Mouse (Mus musculus) cerebellum, adult 2 months (tissue): ENCODE measurements around the gene Cenpb. TPM values are rescaled to one million over a fixed set of nuclear protein-coding genes. Genes with fewer than 3 reads are reported as not detected.
"Not testable (repeated sequence)": the region's sequence is repeated elsewhere in the genome, so short reads cannot be mapped to it uniquely, and the experiment has no call there.

Experiments used
- DNase-seq, 2 experiments: peaks; one replicate each; pipeline ENCODE4 v3.0.0; 2021
- H3K27ac ChIP-seq: fragments of 200-500 bp; 2 replicates; pipeline ENCODE4 v1.5.1; 2012; ENCODE audit warnings: low read length, control low read depth, inconsistent platforms; ENCODE audit not compliant: insufficient read depth
- H3K27me3 ChIP-seq: fragments of 200-500 bp; 2 replicates; pipeline ENCODE4 v1.6.1; 2012; ENCODE audit warnings: inconsistent platforms, mild to moderate bottlenecking, low read length, moderate library complexity; ENCODE audit not compliant: control insufficient read depth, insufficient read depth
- H3K4me1 ChIP-seq: fragments of 200-500 bp; 2 replicates; pipeline ENCODE4 v1.6.1; 2011; ENCODE audit warnings: low read length; ENCODE audit not compliant: control insufficient read depth, insufficient read depth
- H3K4me3 ChIP-seq: fragments of 200-500 bp; replicated peaks from 2 replicates; pipeline ENCODE3; 2011; ENCODE audit warnings: mild to moderate bottlenecking, low read depth, low read length, control low read depth; ENCODE audit not compliant: insufficient read depth
- CTCF ChIP-seq: fragments of 200-500 bp; IDR thresholded peaks from 2 replicates; pipeline ENCODE4 v1.5.1; 2011; ENCODE audit warnings: low read depth, mild to moderate bottlenecking, control low read depth, low read length, moderate library complexity, borderline replicate concordance; ENCODE audit not compliant: insufficient read depth
- POLR2A ChIP-seq: fragments of 200-500 bp; IDR thresholded peaks from 2 replicates; pipeline ENCODE4 v1.6.1; 2011; ENCODE audit warnings: low read length, control low read depth, borderline replicate concordance; ENCODE audit not compliant: insufficient read depth
- WGBS: fragments of 180-500 bp; shearing (Covaris S2); methylation state at CpG from one replicate; pipeline ENCODE4 v1.1.7; 2018; 5-methylcytosine and 5-hydroxymethylcytosine counted together
- polyA plus RNA-seq: library from polyadenylated mRNA; depleted of rRNA; stranded (reverse); fragments of >200 nt; gene quantifications from 2 replicates; pipeline ENCODE4 v1.2.3, GENCODE M21; 2012; rRNA removed

Gene Cenpb
- polyA plus RNA-seq: 66.2 and 72.5 TPM in 2 replicates

DNA sequence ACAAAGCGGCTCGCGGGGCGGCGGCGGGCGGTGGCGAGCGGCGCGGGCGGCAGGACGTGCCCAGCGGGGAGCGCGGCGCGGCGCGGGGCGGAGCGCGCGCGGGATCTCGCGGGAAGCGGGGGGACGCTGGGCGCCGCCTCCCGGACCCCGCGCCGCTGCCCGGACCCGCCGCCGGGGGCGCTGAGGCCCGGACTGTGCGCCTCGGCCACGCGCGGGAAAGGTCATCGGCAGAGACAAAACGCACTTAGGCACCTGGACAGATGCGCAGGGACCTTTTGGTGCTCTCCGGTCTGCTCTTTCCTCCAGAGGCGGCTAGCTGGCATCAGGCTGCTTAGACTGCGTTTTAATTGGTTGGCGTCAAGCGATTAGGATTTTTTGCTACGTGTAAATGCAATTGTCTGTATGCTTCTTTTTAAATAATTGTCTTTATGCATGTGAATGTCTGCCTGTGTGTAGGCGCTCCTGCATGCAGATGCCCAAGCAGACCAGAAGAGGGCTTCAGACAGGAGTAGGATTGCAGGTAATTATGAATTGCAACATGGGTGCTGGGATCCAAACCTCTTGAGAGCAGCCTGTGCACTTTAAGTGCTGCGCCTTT is at the start of gene Cenpb:
Gene Cenpb, minus strand, starts transcription at position 78 of the 598 bp plus-strand sequence.
- WGBS: 3% methylated on average over 56 of the region's 57 CpGs
- Histone ChIP-seq H3K27me3 (no peaks in the 10 kb centered on the region), H3K4me1 (peaks cover 15% of the 10 kb centered on the region), H3K27ac (peak within 1 kb of the TSS; percentile 80), H3K4me3 (peak within 1 kb of the TSS; percentile 95)
- peak; percentile 76 for TF ChIP-seq POLR2A
- TF ChIP-seq CTCF: peak; percentile 56; the same call in 1 of the 2 replicates
- peak; percentile 87 to 88 for DNase-seq

DNA sequence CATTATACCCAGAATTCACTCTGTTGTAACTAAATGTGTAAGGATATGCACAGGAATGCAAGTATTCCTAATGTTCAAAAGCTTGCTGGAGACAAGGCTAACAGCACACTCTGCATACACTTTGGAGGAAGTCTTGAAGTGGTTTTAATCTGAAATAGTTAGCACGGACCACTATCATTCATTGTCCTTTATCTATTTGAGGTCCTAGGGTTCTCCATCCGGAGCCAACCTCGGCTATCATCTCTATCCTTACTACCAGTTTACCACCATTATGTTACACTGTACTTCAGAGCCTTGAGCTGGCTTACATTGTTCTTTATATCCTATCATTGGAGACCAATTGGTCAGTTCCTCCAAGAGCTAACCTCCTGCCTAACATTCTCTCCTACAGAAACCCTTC is 47.4 kb upstream of the Cenpb start:
- no peak overlapping the region for H3K27ac ChIP-seq
- no peak overlapping the region for H3K4me3 ChIP-seq
- 86% methylated on average over 3 of the region's 3 CpGs for WGBS
- no peak for DNase-seq
- no peaks in the 10 kb centered on the region for H3K4me1 ChIP-seq
- H3K27me3 ChIP-seq: no peaks in the 10 kb centered on the region
- TF ChIP-seq CTCF (no peak), POLR2A (no peak)

GRCm38 (mm10) chr2:131226669-131227068 is 46.8 kb upstream of the Cenpb start:
- 76% methylated on average over 2 of the region's 2 CpGs for WGBS
- not testable (repeated sequence) for H3K4me1 ChIP-seq, DNase-seq, H3K4me3 ChIP-seq, H3K27ac ChIP-seq, H3K27me3 ChIP-seq

DNA sequence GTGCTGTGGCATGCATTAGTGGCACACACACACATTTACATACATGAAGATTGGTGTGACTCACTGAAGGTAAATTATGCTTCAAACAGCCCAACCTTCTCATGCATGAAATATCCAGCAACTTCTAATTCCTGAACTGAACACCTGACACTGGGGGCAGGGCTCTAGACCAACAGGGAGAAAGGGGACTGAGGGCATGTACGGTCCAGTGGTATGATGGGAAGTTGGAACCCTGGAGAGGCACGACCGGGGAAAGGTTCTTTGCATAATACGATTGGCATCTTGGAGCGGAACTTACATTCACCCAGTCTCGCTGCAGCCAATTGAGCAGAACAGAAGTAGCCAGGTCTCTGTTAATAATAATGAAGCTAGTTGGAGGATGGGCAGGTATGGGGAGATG is 45.3 kb upstream of the Cenpb start:
- DNase-seq: no peak
- TF ChIP-seq POLR2A: no peak
- Histone ChIP-seq H3K4me3 (no peak overlapping the region), H3K27me3 (no peaks in the 10 kb centered on the region), H3K27ac (no peak overlapping the region), H3K4me1 (no peaks in the 10 kb centered on the region)
- 66% methylated on average over 6 of the region's 6 CpGs for WGBS

DNA sequence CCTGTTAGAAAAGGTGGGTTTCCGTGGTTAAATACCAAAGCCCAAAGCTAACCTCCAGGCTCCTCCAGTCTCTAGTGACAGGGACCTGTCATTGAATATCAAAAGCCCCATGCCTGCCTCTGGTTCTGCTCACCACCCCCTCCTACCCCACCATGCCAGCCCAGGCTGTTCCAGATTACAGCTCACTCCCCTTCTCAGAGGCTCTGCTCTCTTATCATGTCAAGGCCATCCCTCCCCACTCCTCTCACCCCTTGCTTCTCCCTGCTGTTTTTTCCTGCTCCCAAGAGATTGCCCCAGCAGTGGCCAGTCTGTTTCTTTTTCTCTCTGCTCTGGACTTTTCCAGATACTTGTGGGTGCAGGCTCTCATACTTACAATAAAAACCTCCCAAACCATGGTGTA is 43.7 kb upstream of the Cenpb start:
- TF ChIP-seq POLR2A: no peak
- no peak for TF ChIP-seq CTCF
- Histone ChIP-seq H3K4me1 (no peaks in the 10 kb centered on the region), H3K4me3 (no peak overlapping the region), H3K27me3 (no peaks in the 10 kb centered on the region), H3K27ac (no peak overlapping the region)
- WGBS: 83% methylated on average over 1 of the region's 1 CpGs
- DNase-seq: no peak

GRCm38 (mm10) chr2:131222562-131222961 is 42.7 kb upstream of the Cenpb start:
- WGBS: 35% methylated on average over 5 of the region's 5 CpGs
- TF ChIP-seq CTCF (no peak), POLR2A (no peak)
- H3K4me1 ChIP-seq: no peaks in the 10 kb centered on the region
- no peaks in the 10 kb centered on the region for H3K27me3 ChIP-seq
- no peak for DNase-seq
- no peak overlapping the region for H3K4me3 ChIP-seq
- H3K27ac ChIP-seq: no peak overlapping the region

DNA sequence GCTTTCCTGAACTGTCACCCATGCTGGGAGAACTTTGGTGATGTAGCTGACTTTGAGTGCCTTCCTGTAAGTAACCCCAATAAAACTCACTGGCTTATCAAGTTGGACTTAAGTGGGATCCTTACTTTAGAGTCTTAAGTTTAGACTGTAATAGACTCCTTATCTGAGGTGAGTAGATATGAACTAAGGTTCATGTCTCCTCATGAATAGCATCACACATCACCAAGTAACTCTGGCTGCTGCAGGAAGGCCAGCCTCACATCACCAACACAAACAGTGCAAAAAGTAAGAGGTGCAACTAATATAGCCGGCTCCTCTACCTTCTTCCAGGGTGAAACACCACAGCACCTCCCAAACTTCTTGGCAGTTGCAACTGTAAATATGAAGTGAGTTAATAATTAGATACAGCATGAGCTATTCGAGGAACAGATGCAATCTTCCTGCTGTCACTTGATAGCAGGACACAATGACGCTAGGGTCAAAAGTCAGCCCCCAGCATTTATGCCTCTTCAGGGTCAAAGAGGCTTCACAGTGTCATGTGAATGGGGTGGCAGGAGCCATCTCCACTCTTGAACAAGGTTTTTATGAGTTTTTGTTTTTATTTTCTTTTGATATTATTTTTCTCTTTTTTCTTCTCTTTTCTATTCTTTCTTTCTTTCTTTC is 42.1 kb upstream of the Cenpb start:
- 61% methylated on average over 3 of the region's 3 CpGs for WGBS
- Histone ChIP-seq H3K27me3 (no peaks in the 10 kb centered on the region), H3K27ac (no peak overlapping the region), H3K4me3 (no peak overlapping the region), H3K4me1 (no peaks in the 10 kb centered on the region)
- DNase-seq: no peak
- TF ChIP-seq CTCF: no peak
- TF ChIP-seq POLR2A: no peak

DNA sequence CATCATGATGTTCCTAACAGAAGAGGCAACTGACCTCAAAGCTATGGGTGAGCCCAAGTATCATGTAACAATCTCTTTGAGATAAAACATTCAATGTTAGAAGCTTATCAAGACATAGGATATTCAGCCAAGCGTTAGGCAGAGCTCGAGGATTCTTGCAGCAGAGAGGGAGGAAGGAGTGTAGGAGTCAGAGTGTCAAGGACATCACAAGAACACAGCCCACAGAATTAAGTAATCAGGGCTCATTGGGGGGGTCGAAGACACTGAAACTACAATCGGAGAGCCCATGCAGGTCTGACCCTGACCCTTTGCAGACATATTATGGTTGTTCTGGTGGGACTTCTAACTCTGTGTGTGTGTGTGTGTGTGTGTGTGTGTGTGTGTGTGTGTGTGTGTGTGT is 40.2 kb upstream of the Cenpb start:
- no peak for DNase-seq
- TF ChIP-seq POLR2A (no peak), CTCF (no peak)
- no peak overlapping the region for H3K4me3 ChIP-seq

More for the DNA sequence above, 40.2 kb upstream of the Cenpb start:
- H3K27me3 ChIP-seq: no peaks in the 10 kb centered on the region
- 85% methylated on average over 4 of the region's 4 CpGs for WGBS
- no peaks in the 10 kb centered on the region for H3K4me1 ChIP-seq
- H3K27ac ChIP-seq: no peak overlapping the region
